Mouse (Mus musculus) kidney, embryonic 14.5 days (tissue): ENCODE results near the gene Gm10147. TPM values are rescaled to one million over a fixed set of nuclear protein-coding genes. Genes with fewer than 3 reads are reported as not detected.
"Not testable (repeated sequence)": the region's sequence is repeated elsewhere in the genome, so short reads cannot be mapped to it uniquely, and the experiment has no call there.

Source experiments
- ATAC-seq: fragments of 200-750 bp; cut with Nextera tagmentation; 2 replicates; pipeline ENCODE4 v1.8.0; 2017; ENCODE audit warnings: moderate number of reproducible peaks, mild to moderate bottlenecking, moderate TSS enrichment, moderate library complexity; ENCODE audit not compliant: low FRiP score, low TSS enrichment
- H3K27ac ChIP-seq: fragments of 300-500 bp; sonication (generic); 2 replicates; pipeline ENCODE4 v1.5.1; 2014; ENCODE audit warnings: low read depth, mild to moderate bottlenecking, low read length, moderate library complexity, mixed read lengths
- H3K27me3 ChIP-seq: fragments of 300-500 bp; sonication (generic); 2 replicates; pipeline ENCODE4 v1.6.1; 2014; ENCODE audit warnings: mild to moderate bottlenecking, low read length; ENCODE audit not compliant: control insufficient read depth, insufficient read depth
- H3K36me3 ChIP-seq: fragments of 300-500 bp; sonication (generic); 2 replicates; pipeline ENCODE4 v1.6.1; 2014; ENCODE audit warnings: low read length, mixed read lengths; ENCODE audit not compliant: control insufficient read depth, insufficient read depth
- H3K4me1 ChIP-seq: fragments of 300-500 bp; sonication (generic); 2 replicates; pipeline ENCODE4 v1.6.1; 2014; ENCODE audit warnings: low read length, mixed read lengths; ENCODE audit not compliant: control insufficient read depth, insufficient read depth
- H3K4me2 ChIP-seq: fragments of 300-500 bp; sonication (generic); replicated peaks from 2 replicates; pipeline ENCODE4 v1.6.1; 2014; ENCODE audit warnings: low read depth, mild to moderate bottlenecking, low read length
- H3K4me3 ChIP-seq: fragments of 300-500 bp; sonication (generic); 2 replicates; pipeline ENCODE4 v1.5.1; 2014; ENCODE audit warnings: mild to moderate bottlenecking, low read length
- H3K9ac ChIP-seq: fragments of 300-500 bp; sonication (generic); 2 replicates; pipeline ENCODE4 v1.6.1; 2014; ENCODE audit warnings: low read depth, mild to moderate bottlenecking, low read length, moderate library complexity
- H3K9me3 ChIP-seq: fragments of 300-500 bp; sonication (generic); 2 replicates; pipeline ENCODE4 v1.6.1; 2016; ENCODE audit warnings: low read length; ENCODE audit not compliant: control insufficient read depth
- WGBS: fragments of 180-500 bp; shearing (Covaris S2); extraction: QIAGEN DNeasy Blood & Tissue Kit; methylation state at CpG from one replicate; pipeline ENCODE4 v1.1.7; 2014; 5-methylcytosine and 5-hydroxymethylcytosine counted together
- microRNA-seq: library from miRNA; unstranded; fragments of <30 nt; microRNA quantifications from one replicate; pipeline ENCODE4, GENCODE M21; 2016
- polyA plus RNA-seq: library from polyadenylated mRNA; unstranded; fragments of >200 nt; fragmentation: Nextera tagmentation; extraction: Ambion mirVana; gene quantifications from 2 replicates; pipeline ENCODE4 v1.2.1, GENCODE M21; 2014

Gm10147 gene
- not detected in 2 replicates for polyA plus RNA-seq

DNA sequence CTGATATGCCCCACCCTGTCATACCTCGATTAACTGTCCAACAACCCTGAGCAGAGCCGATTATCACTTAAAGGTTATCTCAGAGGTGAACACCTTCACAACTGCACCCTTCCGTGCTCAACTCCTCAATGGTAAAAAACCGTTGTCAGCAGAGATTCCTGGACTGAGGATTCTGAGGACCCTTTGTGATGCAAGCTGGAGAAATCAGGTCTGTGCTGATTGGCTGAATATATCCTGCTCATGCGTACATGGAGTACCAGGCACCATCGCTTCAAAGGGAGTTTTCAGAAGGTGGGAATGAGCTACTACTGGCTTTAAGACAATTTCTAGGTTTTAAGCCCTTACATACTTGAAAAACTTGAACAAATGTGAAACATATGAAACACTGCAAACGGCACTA is at the start of gene Gm10147:
TSS of gene Gm10147 (minus strand) at position 101 of the 400 bp plus-strand sequence.
- WGBS = no CpG with 5 or more reads among the region's 7 CpGs
- not testable (repeated sequence) for H3K9me3 ChIP-seq, H3K9ac ChIP-seq, ATAC-seq, H3K36me3 ChIP-seq, H3K4me3 ChIP-seq, H3K4me2 ChIP-seq, H3K27ac ChIP-seq, H3K27me3 ChIP-seq, H3K4me1 ChIP-seq

Small RNA genes lying within 50 kb of the gene (microRNA-seq; reads per million reads assigned to microRNA genes)
- gene Gm44499 = not detected
